Mouse (Mus musculus) brain, embryonic 14.5 days (tissue): Measurements from ENCODE around the gene Lpp.

Source experiments
- CTCF ChIP-seq: fragments of 200-500 bp; IDR thresholded peaks from 2 replicates; pipeline ENCODE4 v1.5.1; 2012; ENCODE audit warnings: inconsistent platforms, mild to moderate bottlenecking, moderate library complexity, borderline replicate concordance; ENCODE audit not compliant: insufficient read depth, insufficient read length; ENCODE audit errors: extremely low read depth
- POLR2A ChIP-seq: fragments of 200-500 bp; IDR thresholded peaks from 2 replicates; pipeline ENCODE4 v1.6.1; 2012; ENCODE audit warnings: mild to moderate bottlenecking, inconsistent platforms, borderline replicate concordance; ENCODE audit not compliant: poor library complexity, insufficient read depth, insufficient read length, severe bottlenecking; ENCODE audit errors: extremely low read depth

DNA sequence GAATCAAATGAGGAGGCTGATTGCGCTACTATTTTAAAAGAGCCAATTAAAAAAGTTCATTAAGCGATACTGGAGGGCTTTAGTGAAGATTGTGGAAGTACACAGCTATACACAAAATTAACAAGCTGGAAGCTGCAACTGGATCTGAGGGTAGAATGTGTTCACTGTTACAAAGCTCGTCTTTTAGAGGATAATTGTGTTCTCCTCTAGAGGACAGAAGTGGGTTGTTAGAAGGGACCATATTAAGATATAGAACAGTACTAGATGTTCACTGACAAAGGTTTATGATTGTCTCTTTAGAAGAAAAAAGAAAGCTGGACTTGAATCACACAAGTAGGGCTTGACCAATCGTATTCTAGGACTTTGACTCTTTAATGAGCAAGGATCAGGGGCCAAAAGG is 27.4 kb upstream of the Lpp start:
- TF ChIP-seq POLR2A (no peak), CTCF (no peak)
